Mouse (Mus musculus) erythroblast, embryonic 14.5 days (primary cell): ENCODE measurements around the gene Fam84b.

Experiments used
- GATA1 ChIP-seq: IDR thresholded peaks from 2 replicates; pipeline ENCODE4 v1.6.1; 2012; ENCODE audit warnings: low read length, inconsistent platforms, mixed read lengths
- TAL1 ChIP-seq: IDR thresholded peaks from 3 replicates; pipeline ENCODE4 v1.6.1; 2012; ENCODE audit warnings: low read length, inconsistent platforms, mixed read lengths

GRCm38 (mm10) chr15:60824751-60825227, 28.8 kb downstream of the Fam84b start:
- TF ChIP-seq TAL1 = no peak
- no peak for TF ChIP-seq GATA1
